Mouse (Mus musculus) stomach, embryonic 14.5 days (tissue): ENCODE results near the gene Klhl3. TPM values are rescaled to one million over a fixed set of nuclear protein-coding genes. Genes with fewer than 3 reads are reported as not detected.

Source experiments
- ATAC-seq: fragments of 200-750 bp; cut with Nextera tagmentation; 2 replicates; pipeline ENCODE4 v1.8.0; 2017; ENCODE audit warnings: low read depth, moderate TSS enrichment; ENCODE audit not compliant: insufficient number of reproducible peaks, insufficient read depth, low FRiP score
- H3K27ac ChIP-seq: fragments of 300-500 bp; sonication (generic); 2 replicates; pipeline ENCODE4 v1.5.1; 2014; ENCODE audit warnings: mild to moderate bottlenecking, low read length, moderate library complexity, mixed read lengths
- H3K27me3 ChIP-seq: fragments of 300-500 bp; sonication (generic); 2 replicates; pipeline ENCODE4 v1.6.1; 2014; ENCODE audit warnings: low read length, control low read depth, mixed read lengths; ENCODE audit not compliant: control insufficient read depth, insufficient read depth
- H3K36me3 ChIP-seq: fragments of 300-500 bp; sonication (generic); 2 replicates; pipeline ENCODE4 v1.6.1; 2014; ENCODE audit warnings: mild to moderate bottlenecking, control low read depth, low read length, moderate library complexity, mixed read lengths; ENCODE audit not compliant: control insufficient read depth, insufficient read depth
- H3K4me1 ChIP-seq: fragments of 300-500 bp; sonication (generic); 2 replicates; pipeline ENCODE4 v1.6.1; 2014; ENCODE audit warnings: low read length, control low read depth, mixed read lengths; ENCODE audit not compliant: control insufficient read depth, insufficient read depth
- H3K4me2 ChIP-seq: fragments of 300-500 bp; sonication (generic); replicated peaks from 2 replicates; pipeline ENCODE4 v1.6.1; 2014; ENCODE audit warnings: low read depth, low read length, control low read depth
- H3K4me3 ChIP-seq: fragments of 300-500 bp; sonication (generic); 2 replicates; pipeline ENCODE4 v1.5.1; 2014; ENCODE audit warnings: low read depth, low read length, control low read depth
- H3K9ac ChIP-seq: fragments of 300-500 bp; sonication (generic); replicated peaks from 2 replicates; pipeline ENCODE4 v1.6.1; 2014; ENCODE audit warnings: low read depth, mild to moderate bottlenecking, control low read depth, low read length, moderate library complexity, mixed read lengths
- H3K9me3 ChIP-seq: fragments of 300-500 bp; sonication (generic); 2 replicates; pipeline ENCODE4 v1.6.1; 2016; ENCODE audit warnings: low read depth, low read length, control low read depth; ENCODE audit not compliant: control insufficient read depth
- WGBS: fragments of 180-500 bp; shearing (Covaris S2); extraction: QIAGEN DNeasy Blood & Tissue Kit; methylation state at CpG from one replicate; pipeline ENCODE4 v1.1.7; 2014; 5-methylcytosine and 5-hydroxymethylcytosine counted together
- polyA plus RNA-seq: library from polyadenylated mRNA; unstranded; fragments of >200 nt; fragmentation: Nextera tagmentation; extraction: Ambion mirVana; gene quantifications from 2 replicates; pipeline ENCODE4 v1.2.1, GENCODE M21; 2014

Klhl3 gene
- polyA plus RNA-seq, 1 experiment from 2014 or later, result 3.2 TPM

DNA sequence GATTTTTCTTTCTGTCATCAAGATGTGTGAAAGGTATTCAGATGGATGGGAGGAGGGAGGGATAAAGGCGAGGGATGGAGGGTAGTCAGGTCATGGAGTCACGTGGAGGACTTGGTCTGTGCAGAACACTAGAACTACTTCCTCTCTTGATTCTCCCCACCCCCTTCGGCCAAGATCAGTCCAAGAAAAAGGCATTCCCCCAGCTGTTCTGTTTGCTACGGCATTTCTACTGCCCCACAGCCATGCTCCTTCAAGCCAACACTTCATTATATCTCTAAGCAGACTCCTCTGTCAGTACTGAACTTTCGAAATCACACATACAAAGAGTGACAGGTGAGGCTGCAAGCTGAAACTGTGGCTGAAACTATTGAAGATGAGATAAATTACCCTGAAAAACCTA, 30.3 kb downstream of the Klhl3 start:
- Histone ChIP-seq H3K27me3 (no peaks in the 10 kb centered on the region), H3K27ac (no peak overlapping the region), H3K9me3 (no peaks in the 10 kb centered on the region), H3K36me3 (no peaks in the 10 kb centered on the region; the same call in 1 of the 2 replicates), H3K9ac (no peak overlapping the region), H3K4me1 (no peaks in the 10 kb centered on the region), H3K4me2 (no peak overlapping the region), H3K4me3 (no peak overlapping the region)
- WGBS, result 59% methylated on average over 5 of the region's 5 CpGs
- ATAC-seq, result no peak

DNA sequence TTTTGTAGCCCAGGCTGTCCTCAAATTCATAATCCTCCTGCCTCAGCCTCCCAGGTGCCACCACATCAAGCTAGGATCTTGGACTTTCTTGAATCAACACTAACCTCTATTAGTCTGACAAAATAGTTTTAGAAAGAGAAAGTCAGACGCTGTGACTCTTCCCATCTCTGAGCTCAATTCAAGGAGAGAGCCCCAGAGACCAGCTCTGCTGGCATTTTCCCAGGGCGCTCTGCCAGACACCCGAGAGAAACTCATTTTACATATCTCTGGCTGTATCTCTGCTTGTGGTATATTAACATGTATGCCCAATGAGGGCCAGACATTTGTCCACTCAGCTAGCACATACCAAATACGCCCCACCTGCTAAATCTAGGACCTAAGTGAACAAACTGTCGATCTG, 35.0 kb downstream of the Klhl3 start:
- Histone ChIP-seq H3K27me3 (no peaks in the 10 kb centered on the region), H3K4me2 (no peak overlapping the region), H3K9me3 (no peaks in the 10 kb centered on the region), H3K27ac (no peak overlapping the region), H3K9ac (no peak overlapping the region), H3K4me1 (no peaks in the 10 kb centered on the region), H3K36me3 (no peaks in the 10 kb centered on the region), H3K4me3 (no peak overlapping the region)
- 81% methylated on average over 5 of the region's 5 CpGs for WGBS
- ATAC-seq, result no peak

DNA sequence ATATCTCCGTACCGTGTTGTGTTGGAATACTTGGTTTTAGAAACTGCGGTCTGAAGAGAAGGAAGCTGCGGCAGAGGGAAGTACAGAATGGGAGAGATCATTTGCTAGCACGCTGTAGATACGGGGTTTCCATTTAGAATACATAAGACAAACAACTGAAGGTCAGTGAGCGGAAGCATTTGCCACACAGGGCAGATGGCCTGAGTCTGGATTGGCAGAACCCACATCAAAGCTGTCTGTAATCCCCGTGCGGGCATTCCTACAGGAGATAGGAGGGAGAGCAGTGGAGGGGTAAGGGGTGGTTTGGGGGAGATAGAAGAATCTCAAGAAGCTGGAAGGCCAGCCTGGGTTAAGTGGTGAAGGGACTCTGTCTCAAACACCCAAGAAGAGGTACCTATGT, 38.5 kb downstream of the Klhl3 start:
- H3K27me3 ChIP-seq, result no peaks in the 10 kb centered on the region
- H3K27ac ChIP-seq, result no peak overlapping the region
- no peak overlapping the region for H3K9ac ChIP-seq
- WGBS, result 73% methylated on average over 9 of the region's 9 CpGs
- no peak for ATAC-seq
- H3K4me3 ChIP-seq, result no peak overlapping the region
- H3K4me2 ChIP-seq, result no peak overlapping the region
- H3K4me1 ChIP-seq, result no peaks in the 10 kb centered on the region
- H3K9me3 ChIP-seq, result no peaks in the 10 kb centered on the region
- no peaks in the 10 kb centered on the region for H3K36me3 ChIP-seq

DNA sequence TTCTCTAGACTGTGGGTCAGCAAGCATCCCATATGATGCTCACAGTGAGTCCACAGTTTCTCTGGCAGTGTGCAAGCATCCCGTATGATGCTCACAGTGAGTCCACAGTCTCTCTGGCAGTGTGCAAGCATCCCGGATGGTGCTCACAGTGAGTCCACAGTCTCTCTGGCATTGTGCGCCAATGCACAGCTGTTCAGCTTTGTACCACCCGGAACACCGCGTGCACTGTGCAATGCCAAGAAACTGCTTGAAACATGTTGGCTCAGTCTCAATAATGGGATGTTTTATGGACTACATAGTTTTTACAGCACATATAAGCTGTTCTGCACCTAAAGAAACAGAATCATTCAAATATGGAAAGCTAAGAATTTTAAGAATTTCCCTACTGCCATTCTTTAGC, 38.9 kb downstream of the Klhl3 start:
- Histone ChIP-seq H3K4me3 (no peak overlapping the region), H3K27me3 (no peaks in the 10 kb centered on the region), H3K4me1 (no peaks in the 10 kb centered on the region), H3K9me3 (no peaks in the 10 kb centered on the region), H3K4me2 (no peak overlapping the region), H3K27ac (no peak overlapping the region), H3K36me3 (no peaks in the 10 kb centered on the region), H3K9ac (no peak overlapping the region)
- ATAC-seq, result no peak
- WGBS, result 82% methylated on average over 6 of the region's 6 CpGs

DNA sequence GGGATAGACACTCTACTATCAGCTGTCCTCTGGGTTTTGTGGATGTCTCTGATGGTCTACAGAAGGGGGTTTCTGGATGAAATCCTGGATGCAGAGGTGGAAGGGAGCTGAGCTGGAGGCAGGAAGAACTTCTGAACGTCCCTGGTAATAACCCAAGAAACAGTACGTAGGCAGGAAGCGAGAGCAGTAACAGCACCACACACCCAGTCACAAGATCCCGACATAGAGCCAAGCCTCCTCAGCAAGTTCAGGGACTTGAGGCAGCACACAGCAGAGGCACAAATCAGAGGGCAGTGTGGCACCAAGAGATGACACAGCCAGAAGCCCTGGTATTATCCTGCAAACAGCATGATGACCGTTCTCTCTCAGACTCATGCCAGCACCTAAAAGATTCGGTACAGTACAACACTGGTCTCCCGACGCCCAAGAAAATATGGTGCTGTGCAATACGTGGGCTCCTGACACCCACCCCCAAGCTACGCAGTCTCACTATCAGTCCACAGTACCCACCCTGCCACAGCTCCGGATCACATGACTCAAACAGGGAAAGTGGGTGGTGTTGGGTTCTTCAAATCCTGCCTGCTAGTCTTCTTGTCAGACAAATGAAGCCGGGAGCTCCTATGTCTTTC, 40.0 kb downstream of the Klhl3 start:
- no peaks in the 10 kb centered on the region for H3K36me3 ChIP-seq
- ATAC-seq, result no peak
- 77% methylated on average over 12 of the region's 12 CpGs for WGBS
- H3K9me3 ChIP-seq, result no peaks in the 10 kb centered on the region
- peaks cover 5% of the 10 kb centered on the region; the same call in 1 of the 2 replicates for H3K4me1 ChIP-seq
- H3K4me3 ChIP-seq, result no peak overlapping the region
- no peak overlapping the region for H3K27ac ChIP-seq
- no peak overlapping the region for H3K9ac ChIP-seq
- no peak overlapping the region for H3K4me2 ChIP-seq
- H3K27me3 ChIP-seq, result no peaks in the 10 kb centered on the region

DNA sequence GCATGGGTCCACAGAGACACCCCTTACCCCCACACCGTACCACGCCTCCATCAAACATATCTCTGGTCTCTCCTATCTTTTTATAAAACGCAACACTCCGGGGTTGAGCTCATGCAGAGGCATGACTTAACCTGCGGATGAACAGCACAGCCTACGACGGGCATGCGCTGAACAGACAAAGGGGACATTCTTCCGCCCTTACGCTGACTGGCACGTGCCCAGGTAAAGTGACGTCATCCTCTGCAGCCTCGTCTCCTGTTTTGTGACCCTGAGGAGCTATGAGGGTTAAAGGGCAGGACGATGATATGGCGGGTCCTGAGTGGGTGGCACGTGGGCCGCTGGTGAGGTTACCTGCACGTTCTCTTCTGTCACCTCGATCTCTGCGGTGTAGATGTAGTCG, 42.2 kb downstream of the Klhl3 start:
- H3K4me3 ChIP-seq, result no peak overlapping the region
- H3K4me2 ChIP-seq, result no peak overlapping the region
- no peak overlapping the region for H3K9ac ChIP-seq
- no peaks in the 10 kb centered on the region for H3K36me3 ChIP-seq
- peaks cover 15% of the 10 kb centered on the region; the same call in 1 of the 2 replicates for H3K4me1 ChIP-seq
- no peak overlapping the region for H3K27ac ChIP-seq
- 89% methylated on average over 21 of the region's 21 CpGs for WGBS
- H3K27me3 ChIP-seq, result no peaks in the 10 kb centered on the region
- ATAC-seq, result no peak
- H3K9me3 ChIP-seq, result no peaks in the 10 kb centered on the region

DNA sequence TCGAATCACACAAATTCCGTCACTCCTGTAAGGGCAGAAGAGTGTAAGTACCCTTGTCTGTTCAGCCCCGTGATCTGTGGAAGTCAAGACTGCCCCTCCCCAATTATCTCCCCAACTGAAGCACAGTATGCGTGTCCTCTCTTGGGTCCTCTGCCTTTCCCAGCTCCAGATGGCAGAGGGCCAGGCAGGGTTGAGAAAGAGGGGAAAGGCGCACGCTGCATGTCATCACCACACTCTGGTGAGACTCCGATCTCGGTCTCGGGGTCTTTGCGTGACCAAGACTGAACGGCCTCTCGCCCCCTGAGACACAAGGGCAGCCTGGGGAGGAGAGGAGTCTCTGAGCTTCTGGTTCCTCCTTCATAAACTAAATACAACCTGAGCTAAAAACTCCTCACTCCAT, 42.9 kb downstream of the Klhl3 start:
- Histone ChIP-seq H3K4me2 (no peak overlapping the region), H3K27ac (no peak overlapping the region), H3K36me3 (no peaks in the 10 kb centered on the region), H3K4me1 (peaks cover 17% of the 10 kb centered on the region; the same call in 1 of the 2 replicates), H3K27me3 (no peaks in the 10 kb centered on the region), H3K9ac (no peak overlapping the region), H3K4me3 (no peak overlapping the region), H3K9me3 (no peaks in the 10 kb centered on the region)
- ATAC-seq, result no peak
- 90% methylated on average over 12 of the region's 12 CpGs for WGBS

DNA sequence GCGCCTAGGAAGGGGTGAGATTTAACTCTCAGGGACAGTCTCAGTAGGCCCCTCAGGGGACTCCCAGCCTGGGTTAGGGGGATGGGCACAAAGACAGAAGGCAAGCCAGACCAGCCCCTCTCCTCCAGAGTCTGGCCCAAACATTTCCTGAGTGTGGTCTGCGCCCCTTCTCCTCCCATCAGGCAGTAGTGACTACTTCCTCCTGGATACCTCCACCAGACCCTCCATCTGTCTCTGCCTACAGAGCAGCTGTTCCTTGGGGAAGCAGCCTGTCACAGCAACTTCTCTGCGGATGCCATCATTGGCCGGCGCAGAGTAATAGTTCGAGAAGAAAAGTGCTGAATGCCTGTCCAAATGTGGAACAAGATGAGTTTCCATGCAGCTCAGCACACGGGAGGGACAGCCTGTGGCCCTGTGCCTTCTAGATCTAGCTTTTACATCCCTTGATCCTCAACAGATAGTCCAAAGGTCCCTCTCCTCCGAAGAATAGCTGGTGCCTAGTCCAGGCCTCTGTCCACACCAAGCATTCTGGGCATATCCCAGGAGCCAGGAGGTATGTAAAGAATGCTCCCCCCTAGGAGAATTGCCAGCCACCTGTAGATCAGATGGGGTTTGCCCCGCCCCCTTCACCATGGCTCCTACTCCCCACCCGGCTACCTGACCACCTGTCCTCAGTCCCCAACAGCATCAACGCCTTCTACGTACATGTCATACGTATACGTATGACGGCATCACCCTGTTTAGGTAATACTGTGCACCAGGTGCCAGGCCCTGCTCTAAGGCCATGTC, 44.8 kb downstream of the Klhl3 start:
- Histone ChIP-seq H3K36me3 (no peaks in the 10 kb centered on the region), H3K4me2 (no peak overlapping the region), H3K9ac (no peak overlapping the region), H3K4me3 (no peak overlapping the region), H3K27me3 (no peaks in the 10 kb centered on the region), H3K9me3 (no peaks in the 10 kb centered on the region), H3K27ac (no peak overlapping the region), H3K4me1 (peaks cover 17% of the 10 kb centered on the region; the same call in 1 of the 2 replicates)
- 83% methylated on average over 15 of the region's 15 CpGs for WGBS
- no peak for ATAC-seq
